Mouse (Mus musculus): ENCODE data around the gene Tmem179b.
A peak's percentile ranks its signal among the peaks of the same experiment; 100 is the strongest.

DNA sequence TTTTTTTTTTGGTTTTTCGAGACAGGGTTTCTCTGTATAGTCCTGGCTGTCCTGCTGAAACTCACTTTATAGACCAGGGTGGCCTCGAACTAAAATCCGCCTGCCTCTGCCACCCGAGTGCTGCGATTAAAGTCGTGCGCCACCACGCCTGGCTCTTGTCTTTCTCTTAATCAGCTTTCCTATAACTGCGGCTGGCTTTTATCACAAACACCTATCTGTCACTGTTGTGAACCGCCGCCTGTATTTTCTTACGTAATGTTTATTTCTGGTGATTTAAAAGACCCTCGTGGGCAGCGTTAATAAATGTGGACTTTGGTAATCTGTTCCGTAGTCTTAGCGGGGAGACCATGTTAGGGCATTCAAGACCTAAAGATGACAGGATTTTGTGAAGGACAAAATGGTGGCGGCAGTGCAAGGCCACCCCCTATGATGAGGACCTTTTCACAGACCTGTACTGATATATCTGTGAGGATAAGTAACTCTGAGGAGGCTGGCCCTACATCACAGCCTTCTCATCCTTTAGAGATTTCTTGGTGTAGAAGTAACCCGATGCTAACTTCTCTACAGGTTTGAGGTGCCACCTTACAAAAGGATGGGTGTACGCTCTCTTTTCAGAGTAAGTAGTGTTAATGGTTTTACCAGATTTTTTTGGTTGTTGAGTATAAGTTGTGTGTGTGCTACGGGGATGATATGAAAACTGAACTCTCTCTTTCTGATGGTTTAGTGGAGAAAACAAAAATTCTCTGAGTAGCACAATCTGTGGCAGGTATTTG is 50.5 kb downstream of the Tmem179b start:
- TF ChIP-seq CTCF (IDR thresholded peaks at IDR 0.05; ENCODE audit: low read depth) = no peak
- TF ChIP-seq EP300 (IDR thresholded peaks at IDR 0.05; ENCODE audit: low read depth) = peak; percentile 1; the same call in 1 of the 2 replicates

Data from heart, postnatal 0 days (tissue).